Mouse (Mus musculus) lung, adult 2 months (tissue): ENCODE results near the gene Mfsd5.

ENCODE experiments used
- CTCF ChIP-seq: fragments of 200-500 bp; IDR thresholded peaks from 2 replicates; pipeline ENCODE4 v1.5.1; 2011; ENCODE audit warnings: mild to moderate bottlenecking, low read length, control low read depth; ENCODE audit not compliant: insufficient read depth
- POLR2A ChIP-seq: fragments of 200-500 bp; IDR thresholded peaks from 2 replicates; pipeline ENCODE4 v1.6.1; 2011; ENCODE audit warnings: low read depth, mild to moderate bottlenecking, control low read depth, low read length, borderline replicate concordance; ENCODE audit errors: extremely low read depth

DNA sequence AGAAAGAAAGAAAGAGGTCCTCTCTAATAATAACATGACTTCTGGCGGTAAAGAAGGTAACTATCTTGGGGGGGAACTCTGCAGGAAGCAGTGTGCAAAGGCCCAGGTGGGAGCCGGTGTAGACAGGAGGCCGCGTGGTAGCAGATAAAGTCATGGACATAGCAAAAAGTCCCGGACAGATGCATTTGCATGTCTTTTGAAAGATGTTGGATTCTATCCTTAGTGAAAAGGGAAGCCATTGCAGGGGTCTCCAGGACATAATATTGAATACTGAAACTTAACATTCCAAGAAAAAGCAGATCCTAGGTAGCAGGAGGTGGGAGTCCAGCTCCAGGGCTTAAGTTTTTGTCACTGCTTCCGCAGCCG lies 545 bp upstream of the Mfsd5 start:
- no peak for TF ChIP-seq POLR2A
- TF ChIP-seq CTCF: no peak
